Mouse (Mus musculus) adrenal gland (tissue): Measurements from ENCODE around the gene Ctsd.
"Not testable (repeated sequence)": the region's sequence is repeated elsewhere in the genome, so short reads cannot be mapped to it uniquely, and the experiment has no call there.

Source experiments
- intact Hi-C: fragments of 180-260 bp; cut with DNase I; formaldehyde crosslinking; loops from one replicate; pipeline ENCODE4 v1.15.1; 2025

The Ctsd gene

DNA sequence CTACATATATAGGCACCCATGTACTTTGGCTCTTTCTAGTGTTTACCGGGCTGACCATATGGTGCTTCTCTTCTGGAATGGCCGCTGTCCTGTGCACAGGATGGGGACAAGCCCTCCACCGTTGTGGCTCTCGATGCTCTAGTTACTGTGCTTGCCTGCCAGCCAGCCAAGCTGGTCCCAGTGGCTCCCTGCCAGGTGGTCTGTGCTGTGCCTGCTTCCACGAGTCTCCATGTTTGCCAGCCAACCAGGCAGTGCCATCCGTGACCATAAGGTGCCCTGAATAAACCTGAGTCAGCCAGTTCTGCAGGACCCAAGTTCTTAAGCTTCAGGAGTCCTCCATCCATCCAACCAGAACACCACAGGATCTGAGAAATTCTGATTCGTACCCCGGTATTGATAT, 52.7 kb downstream of the Ctsd start:
- intact Hi-C loops = no loop called here

- intact Hi-C loops = loop anchor here (1.0 kb wide), 1 partner anchor 102 kb away; no protein-coding TSS in a partner anchor
Measured at GRCm38 (mm10) chr7:142334246-142334645, 53.6 kb downstream of the Ctsd start.

DNA sequence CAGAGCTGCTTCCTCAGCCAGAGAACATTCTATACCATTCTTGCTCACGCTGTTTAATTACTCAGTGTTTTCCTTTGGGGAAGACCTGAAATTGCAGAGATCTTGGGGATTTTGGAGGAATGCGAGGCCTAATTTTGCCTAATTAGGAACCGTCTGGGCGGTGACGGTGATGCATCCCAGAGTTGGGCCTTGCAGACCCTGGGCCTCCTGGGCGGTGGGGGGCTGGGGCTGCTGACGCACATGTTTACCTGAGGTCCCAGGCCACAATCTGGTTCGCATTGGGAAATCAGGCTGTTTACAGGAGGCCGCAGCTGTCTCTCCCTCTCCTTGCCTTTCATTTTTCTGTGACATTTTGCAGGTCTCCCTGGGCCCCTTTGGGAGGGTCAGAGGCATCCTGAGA, 55.1 kb downstream of the Ctsd start:
- intact Hi-C loops = not testable (repeated sequence)

DNA sequence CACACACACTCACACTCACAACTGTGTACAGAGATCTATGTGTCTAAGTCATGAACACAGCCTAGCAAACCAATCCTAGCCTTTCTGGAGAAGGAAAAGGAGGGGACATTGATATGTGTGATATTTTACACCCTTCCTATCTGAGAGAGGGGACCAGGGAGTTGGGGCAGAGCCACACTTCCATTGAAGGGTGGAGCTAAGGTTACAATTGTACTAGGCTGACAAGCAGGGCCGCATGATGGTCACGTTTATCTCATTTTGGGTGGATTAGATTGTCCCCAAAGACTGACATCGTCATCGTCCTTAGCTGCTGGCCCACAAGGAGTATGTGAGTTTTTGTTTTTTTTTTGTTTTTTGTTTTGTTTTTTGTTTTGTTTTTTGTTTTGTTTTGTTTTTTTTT, 56.6 kb downstream of the Ctsd start:
- intact Hi-C loops = no loop called here

DNA sequence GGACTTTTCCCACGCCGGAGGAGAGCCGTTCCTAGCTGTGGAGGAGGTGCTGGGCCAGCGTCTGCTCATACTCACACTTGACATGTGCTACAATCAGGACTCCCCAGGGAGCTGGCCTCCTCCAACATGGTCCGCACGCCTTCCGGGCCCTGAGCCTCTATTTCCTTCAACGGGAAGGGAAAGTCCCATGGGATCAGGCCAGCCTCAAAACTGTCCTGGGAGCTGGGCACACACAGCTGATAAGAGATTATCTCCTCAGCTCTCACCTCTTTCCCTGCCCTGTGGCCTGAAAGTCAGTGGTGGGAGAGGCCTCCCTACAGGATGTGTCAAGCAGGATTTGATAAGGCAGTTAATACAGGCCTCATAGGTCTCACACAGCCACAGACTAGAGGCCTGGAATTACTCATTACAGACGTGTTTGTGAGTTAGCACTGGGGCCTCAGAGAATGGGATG, 57.5 kb downstream of the Ctsd start:
- intact Hi-C loops = no loop called here

- intact Hi-C loops = no loop called here
Measured at GRCm38 (mm10) chr7:142328507-142328906, 59.3 kb downstream of the Ctsd start.

GRCm38 (mm10) chr7:142326714-142327445, 61.0 kb downstream of the Ctsd start:
- intact Hi-C loops = no loop called here
